Mouse (Mus musculus) adrenal gland, postnatal 0 days (tissue): ENCODE data around the gene Rab2b. TPM values are rescaled to one million over a fixed set of nuclear protein-coding genes. Genes with fewer than 3 reads are reported as not detected.

Experiments
- polyA plus RNA-seq: library from polyadenylated mRNA; unstranded; fragments of >200 nt; fragmentation: Nextera tagmentation; extraction: Ambion mirVana; gene quantifications from 2 replicates; pipeline ENCODE4 v1.2.1, GENCODE M21; 2015

The Rab2b gene
- polyA plus RNA-seq = 25.4 and 31.6 TPM in 2 replicates

DNA sequence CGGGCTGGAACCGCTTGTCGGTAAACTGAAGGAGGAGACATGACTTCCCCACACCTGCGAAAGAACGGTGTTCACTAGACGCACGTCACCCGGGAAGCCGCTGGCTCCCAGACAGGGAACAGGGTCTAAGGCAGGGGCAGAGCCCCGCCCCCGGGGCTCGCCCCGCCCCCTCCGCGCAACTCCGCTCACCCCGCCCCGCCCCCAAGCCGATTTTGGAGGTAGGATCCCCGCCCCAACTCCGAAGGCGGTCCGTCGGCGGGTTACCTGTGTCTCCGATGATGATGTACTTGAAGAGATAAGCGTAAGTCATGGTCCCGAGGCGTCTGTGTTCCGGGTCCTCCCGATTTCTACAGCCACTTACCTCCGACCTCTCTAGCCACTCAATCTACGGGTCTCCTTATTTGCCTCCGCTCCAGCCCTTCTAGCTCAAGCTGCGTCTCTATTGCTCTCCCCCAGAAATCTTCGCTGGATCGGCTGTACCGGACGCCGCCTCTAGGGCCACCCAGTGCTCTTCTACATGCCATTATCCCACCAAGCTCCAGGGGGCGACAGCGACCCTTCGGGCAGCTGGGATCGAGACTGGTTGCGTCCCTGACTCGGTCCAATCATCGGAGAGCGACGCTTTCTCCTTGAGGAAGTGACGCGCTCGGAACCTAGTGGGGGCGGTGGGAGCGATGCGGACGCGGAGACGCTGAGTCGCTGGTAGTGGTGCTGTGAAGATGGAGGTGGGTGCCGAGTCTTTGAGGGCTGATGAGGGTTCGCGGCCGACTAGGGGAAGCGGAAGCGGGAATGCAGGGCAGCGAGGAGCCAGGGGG, at the start of gene Rab2b, which contains the start of gene Tox4:
Rab2b (minus strand) TSS at position 614 of the 815 bp plus-strand sequence.
Tox4 (plus strand) TSS at position 215 of the 815 bp plus-strand sequence.

DNA sequence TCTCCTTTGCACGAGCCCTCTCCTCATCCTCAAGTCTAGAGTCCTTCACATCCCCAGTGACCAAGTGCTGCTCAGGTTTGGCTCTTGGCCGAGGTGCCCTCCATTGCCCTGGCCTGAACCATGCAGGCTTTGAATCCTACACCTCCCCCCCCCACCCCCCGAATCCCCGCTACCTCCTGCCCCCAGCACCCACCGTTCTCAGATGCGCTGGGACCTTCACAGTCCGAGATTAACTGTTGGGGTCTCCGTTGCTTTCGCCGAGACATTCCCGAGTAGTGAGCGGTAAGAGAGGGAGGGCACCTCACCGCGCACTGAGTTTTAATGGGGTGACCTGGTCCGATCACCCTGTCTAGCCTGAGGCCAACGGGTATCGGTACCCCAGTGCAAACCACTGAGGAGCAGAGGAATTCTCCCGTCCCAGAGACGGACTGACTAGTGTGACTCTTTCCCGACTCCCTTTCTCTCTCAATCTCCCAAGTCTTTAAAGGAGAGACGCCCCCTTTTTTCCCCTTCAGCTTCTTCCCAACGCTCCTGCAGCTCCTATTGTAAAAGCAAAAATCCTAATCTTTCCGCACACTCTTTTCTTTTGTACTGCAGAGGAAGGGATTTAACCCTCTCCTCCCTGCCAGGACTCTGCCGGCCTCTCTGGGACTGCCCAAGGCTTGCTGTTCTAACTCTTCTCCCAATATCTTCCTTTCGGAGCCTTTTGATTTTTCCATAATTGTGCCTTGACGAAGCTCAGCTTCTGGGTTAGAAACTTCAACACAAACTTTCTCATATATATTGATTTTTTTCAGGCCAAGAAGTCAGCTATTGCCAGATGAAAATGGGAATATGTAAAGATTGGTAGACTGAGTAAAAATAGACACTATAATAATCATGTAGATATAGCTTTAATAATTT, 48.8 kb upstream of the Rab2b start, which contains the start of gene Sall2:
Sall2 (minus strand) TSS at position 853 of the 903 bp plus-strand sequence.

DNA sequence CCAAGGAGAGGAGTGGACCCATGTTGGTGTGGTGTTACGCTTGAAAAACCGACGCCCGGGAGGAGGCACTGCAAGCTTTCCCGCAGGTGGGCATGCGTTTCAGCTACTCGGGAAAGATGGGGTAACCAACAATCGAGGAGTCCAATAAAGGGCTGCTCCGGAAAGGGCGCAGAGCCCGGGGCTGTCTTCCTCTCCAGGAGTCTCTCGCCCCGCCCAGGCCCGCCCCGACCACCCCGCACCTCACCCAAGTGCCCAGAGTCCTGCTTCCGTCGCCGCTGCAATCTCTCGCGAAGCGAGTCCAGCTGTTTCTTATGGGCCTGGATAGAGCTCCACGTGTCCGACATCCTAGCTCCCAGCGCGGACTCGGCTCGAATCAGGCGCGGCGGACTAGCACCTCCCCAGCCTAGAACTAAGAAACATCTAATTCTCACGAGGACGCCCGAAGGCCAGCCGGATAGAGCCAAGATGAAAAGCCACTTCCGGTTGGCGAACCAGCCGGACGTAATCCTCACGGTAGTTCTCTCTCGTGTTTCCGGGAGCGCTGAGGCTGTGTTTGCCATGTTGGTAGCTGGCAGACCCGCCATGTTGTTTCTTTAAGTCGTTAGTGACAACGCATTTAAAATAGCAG, 25.4 kb upstream of the Rab2b start, which contains the start of gene Mettl3:
Mettl3 (minus strand) TSS at position 485 of the 628 bp plus-strand sequence.

DNA sequence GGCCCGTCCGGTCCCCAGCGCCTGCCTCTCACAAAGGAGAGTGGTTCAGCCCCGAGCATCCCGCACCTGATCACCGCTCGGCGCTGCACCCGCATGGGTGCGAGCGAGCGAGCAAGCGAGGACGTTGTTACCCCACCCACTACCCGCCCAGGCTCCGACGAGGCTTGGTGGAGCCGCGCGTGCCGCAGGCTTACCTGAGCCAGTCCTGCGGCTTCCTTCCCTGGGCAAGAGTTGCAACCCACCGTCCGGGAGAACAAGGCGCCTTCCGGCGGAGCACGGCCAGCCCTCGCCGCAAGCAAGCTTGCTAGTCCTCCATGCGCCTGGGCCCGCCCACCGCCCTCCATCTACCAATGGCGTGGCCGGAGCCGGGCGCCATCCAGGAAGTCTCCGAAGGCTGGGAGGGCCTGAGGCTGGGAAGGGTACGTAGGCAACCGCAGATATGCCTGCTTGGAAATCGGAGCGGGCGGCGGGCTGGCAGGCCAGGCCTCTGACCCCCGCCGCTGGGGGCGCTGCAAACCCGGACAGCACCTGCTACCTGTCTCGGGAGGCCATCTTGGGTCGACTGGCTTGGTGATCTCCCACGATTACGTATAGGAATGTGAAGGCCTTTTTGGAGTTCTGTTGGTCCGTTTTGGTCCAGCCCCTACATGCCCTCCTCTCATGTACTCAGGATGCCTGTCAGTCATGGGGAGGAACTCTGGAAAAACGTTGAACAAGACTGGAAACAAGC, 21.7 kb downstream of the Rab2b start, which contains the start of gene Chd8:
Chd8 (minus strand) TSS at position 297 of the 730 bp plus-strand sequence.

Other genes with a start within 250 kb of the Rab2b start
- gene Olfr221, start 237.1 kb downstream of the Rab2b start, polyA plus RNA-seq = not detected in 2 replicates
- 233 and 256 TPM in 2 replicates for gene Hnrnpc, start 175.5 kb downstream of the Rab2b start, polyA plus RNA-seq
- 26.3 and 31.5 TPM in 2 replicates for gene Rpgrip1, start 168.8 kb downstream of the Rab2b start, polyA plus RNA-seq
- gene Supt16, start 82.1 kb downstream of the Rab2b start, polyA plus RNA-seq = 17.0 and 23.9 TPM in 2 replicates
- gene Chd8, start 21.8 kb downstream of the Rab2b start, polyA plus RNA-seq = 20.6 and 25.1 TPM in 2 replicates
- 24.0 and 36.6 TPM in 2 replicates for gene Tox4, start 399 bp downstream of the Rab2b start, polyA plus RNA-seq
- gene Mettl3, start 25.6 kb upstream of the Rab2b start, polyA plus RNA-seq = 18.7 and 20.8 TPM in 2 replicates
- 5.8 TPM in 2 replicates for gene Sall2, start 49.2 kb upstream of the Rab2b start, polyA plus RNA-seq
- gene Olfr1513, start 76.9 kb upstream of the Rab2b start, polyA plus RNA-seq = not detected in 2 replicates
- not detected in 2 replicates for gene Olfr1512, start 99.6 kb upstream of the Rab2b start, polyA plus RNA-seq
- gene Olfr1511, start 117.8 kb upstream of the Rab2b start, polyA plus RNA-seq = not detected in 2 replicates
- gene Olfr1510, start 134.8 kb upstream of the Rab2b start, polyA plus RNA-seq = not detected in 2 replicates
- gene Olfr1509, start 163.4 kb upstream of the Rab2b start, polyA plus RNA-seq = not detected in 2 replicates
- gene Olfr1508, start 187.9 kb upstream of the Rab2b start, polyA plus RNA-seq = not detected in 2 replicates
- not detected in 2 replicates for gene Olfr1507, start 216.2 kb upstream of the Rab2b start, polyA plus RNA-seq